Mouse (Mus musculus): ENCODE data around the gene Atg14.
"Not testable (repeated sequence)": the region's sequence is repeated elsewhere in the genome, so short reads cannot be mapped to it uniquely, and the experiment has no call there.

The Atg14 gene

DNA sequence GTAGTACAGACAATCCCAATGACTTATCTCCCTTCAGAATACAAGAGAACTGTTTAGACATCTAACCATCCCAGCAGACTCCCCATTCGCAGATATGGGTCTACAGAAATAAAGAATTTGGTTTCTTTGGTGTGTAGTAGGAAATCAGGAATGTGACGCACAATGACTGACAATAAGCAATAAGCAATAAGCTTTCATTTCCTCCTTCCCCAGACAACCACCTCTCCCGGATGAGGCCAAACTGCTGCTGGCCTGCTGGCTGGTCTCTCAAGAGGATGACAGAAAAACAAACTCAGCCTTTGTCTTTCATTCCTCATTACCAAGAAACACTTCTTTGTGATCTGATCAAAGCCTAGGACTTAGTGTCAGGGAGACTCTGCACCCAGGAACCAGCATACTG is 28.2 kb downstream of the Atg14 start:
- no peak for DNase-seq

DNA sequence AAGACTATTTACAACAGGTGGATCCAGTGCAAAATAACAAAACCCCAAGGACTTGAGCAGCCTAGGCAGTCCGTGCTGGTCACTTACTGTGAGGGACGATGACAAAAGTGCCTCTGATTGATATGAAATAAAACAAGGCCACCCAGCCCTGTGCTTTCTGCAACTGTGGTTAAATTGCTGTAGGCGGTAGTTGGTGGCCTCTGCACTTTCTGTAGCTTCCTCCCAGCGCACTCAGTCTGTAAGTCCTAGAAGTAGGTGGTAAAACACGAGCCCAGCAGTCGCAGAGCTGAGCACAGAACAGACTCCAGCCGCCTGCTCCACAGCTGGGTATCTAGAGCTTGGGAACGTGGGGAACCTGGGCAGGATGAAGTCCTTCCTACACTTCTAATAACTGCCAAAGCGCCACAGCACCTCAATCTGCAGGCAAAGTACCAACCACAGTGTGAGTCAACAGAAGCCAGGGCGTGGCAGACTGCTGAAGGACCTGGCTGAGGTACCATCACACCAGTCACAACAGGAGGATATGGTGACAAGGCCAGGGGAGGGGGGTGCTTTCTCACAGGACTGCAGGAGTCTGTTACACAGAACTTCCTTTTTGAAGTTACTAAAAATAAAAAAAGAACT is 29.0 kb downstream of the Atg14 start:
- no peak for DNase-seq

DNA sequence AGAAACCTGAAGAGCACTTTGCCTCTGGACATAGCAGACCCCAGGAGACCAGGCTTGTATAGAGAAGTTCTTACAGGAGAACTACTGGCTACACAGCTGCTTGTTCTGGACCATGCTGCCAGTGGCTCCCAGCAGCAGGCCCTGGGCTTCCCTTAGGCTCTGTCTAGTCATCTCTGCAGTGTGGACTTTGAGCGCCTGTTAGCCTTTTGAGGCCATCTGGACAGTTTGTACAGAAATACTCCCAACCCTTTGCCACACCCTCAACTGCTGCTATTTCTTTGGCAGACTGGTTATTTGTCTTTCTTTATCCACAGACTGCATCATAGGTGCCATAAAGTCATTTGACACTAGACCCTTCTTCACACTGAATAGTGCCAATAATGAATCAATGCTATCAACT is 35.4 kb downstream of the Atg14 start:
- DNase-seq = no peak

DNA sequence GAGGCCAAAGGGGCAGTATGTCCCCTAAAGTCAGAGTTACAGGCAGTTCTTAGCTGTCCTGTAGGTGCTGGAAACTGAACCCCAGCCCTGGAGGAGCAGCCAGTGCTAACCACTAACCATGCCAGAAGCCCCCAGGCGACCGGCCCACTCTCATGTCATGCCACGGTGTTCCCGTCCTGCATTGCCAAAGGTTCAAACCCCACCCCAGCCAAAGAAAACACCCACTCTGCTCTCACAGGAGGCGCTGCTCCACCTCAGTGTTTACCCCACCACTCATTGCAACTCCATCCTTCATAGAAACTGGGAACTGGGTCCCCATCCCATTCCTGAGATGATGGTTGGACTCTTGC is 36.3 kb downstream of the Atg14 start:
- peak in 1 of 2 experiments; percentile 12 for DNase-seq

DNA sequence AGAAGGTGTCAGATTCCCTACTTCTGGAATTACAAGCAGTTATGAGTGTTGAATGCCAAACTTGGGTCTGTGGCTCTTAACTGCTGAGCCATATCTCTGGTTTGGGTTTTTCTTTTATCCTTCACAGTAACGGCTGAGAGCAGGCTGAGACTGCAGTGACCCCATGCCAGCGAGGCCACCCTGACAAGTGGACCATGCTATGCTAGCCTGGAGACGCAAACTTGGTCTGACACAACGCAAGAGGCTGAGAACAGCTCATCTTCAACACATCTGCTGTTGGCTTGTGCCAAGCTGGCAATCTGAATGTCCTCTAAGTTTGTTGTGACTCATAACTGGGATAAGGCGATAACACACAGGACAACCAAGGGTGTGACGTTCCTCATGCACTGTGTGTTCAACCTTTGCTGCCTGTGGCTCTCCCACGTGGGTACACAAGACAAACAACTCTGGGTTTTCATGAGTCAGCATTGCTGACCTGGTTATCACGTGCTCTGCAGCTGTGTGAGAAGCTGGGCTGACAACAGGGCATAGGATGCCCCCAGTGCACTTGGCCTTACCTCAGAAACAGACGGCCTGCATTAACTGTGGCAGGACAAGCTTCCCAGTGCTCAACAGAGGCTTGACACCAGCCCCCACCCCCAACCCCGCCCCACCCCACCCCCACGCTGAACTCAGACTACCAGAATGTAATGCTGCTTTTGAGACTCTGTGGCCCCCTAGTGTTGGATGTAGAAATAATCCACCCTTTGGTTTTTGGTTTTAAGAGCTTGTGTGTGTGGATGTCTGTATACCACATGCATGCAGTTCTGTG is 36.9 kb downstream of the Atg14 start:
- DNase-seq = peak; percentile 38 to 44

DNA sequence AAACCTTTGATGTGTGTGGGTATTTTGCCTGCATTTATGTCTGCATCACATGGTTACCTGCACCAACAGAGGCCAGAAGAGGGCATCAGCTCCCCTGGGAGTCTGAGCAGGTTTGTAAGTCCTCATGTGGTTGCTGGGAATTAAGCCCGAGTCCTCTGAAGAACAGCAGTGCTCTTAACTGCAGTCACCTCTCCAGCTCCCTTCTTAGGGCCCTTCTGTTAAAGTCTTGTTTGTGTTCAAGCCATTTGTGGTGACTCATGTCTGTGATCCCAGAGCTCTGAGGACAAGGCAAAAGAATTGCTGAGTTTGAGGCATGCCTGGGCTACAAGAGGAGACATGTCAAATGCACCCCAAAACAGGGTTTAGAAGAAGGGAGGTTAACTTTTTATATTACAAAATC is 38.0 kb downstream of the Atg14 start:
- no peak for DNase-seq

DNA sequence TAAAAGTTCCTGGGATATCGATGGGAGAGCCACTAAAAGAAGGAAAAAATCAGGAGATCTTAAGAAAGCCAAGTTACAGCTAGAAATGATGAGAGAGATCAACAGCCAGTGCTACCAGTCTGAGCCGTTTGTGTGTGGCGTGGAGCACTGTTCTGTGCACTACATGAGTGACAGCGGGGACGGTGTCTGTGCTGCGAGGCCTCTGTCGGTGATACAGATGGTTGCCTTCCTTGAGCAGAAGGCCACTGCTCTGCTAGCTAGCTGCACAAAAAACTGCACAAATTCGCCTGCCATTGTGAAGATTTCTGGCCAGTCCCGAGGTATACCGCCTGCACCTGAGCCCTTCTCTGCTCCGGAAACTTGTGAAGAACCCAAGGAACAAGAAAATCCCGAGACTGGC is 40.9 kb downstream of the Atg14 start:
- not testable (repeated sequence) for DNase-seq

DNA sequence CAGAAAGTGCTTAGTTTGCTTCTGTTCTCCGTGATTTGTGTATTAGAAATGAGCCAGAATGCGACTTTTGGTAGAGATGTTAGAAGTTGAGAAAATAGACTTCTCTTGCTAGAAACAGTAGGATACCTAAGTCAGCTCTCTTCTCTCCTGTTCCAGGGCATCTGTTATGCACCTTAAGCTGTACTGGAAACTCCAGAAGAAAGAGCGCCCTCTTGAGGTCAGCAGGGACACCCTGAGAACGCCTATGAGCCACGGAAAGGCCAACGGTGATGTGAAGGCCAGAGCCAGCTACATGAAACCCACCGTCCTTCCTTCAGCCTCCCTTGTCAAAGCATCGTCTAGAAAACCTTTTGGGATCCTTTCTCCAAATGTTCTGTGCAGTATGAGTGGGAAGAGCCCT is 41.4 kb downstream of the Atg14 start:
- DNase-seq = peak; percentile 72 to 73

DNA sequence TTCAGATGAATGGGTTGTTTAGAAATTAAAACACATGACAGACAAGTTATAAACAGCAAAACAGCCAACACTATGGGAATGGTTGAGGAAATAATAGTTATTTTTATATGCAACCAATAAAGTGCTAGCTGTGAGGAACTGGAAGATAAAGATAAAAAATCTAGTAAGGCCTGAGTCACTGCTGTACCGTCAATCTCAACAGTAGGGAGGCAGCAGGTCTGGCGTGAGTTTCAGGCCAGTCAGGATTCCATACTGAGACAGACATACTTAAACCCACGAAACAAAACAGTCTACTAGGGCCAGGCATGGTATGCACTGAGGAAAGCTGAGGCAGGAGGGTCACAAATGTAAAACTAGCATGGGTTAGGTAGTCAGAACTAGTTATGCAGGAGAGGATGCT is 42.2 kb downstream of the Atg14 start:
- DNase-seq = no peak

DNA sequence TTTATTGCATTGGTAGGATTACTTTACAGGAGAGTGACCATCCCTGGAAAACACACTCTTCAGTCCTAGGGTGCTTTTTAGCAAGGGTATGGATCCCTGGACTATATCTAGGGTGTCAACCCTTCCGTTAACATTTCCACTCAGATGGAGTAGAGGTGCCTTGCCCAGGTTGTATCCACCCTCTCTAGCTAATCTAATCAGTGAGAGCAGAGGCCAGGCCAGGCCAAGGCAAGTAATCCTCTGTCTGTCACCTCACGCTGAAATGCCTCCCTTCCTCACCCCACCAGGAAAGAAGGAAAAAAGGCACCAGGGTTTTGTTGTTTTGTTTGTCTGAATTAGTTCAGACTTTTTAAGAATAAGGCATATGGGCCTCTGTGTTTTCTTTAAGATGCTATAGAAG is 42.6 kb downstream of the Atg14 start:
- no peak for DNase-seq

DNA sequence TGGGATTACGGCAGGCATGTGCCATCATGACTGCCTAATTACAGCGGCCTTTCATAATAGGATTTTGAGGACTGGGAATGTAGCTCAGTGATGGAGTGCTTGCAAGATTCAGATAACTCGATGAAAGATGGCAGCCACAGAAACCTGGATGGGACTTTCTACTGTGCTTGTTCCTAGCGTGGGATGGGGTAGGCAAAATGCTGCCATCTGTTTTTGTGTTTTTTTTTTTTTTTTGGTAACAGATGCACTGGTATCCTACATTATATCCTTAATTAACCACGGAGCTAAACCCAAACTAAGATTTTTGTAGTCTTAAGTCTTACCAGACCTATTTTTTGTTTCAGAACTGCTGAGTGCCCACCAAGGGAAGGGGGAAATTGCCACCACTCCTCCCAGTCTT is 44.6 kb downstream of the Atg14 start:
- no peak for DNase-seq

DNA sequence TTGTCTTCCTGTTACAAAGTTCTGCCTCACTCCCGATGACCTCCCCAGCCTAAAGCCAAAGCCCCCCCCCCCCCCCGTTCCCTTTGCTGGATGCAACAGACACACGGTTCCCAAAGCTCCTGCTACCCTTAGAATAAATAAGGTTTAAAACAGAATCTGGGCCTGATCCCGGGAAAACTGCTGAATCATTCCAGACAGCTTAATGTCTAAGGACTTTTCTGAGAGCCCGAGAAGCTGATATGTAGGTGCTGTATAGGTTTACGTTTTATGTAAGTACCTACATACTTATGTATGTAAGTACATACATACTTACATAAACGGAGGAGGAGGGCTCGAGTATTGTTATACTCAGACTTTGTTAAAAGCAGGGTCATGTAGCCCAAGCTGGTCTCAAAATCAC is 45.1 kb downstream of the Atg14 start:
- no peak for DNase-seq

DNA sequence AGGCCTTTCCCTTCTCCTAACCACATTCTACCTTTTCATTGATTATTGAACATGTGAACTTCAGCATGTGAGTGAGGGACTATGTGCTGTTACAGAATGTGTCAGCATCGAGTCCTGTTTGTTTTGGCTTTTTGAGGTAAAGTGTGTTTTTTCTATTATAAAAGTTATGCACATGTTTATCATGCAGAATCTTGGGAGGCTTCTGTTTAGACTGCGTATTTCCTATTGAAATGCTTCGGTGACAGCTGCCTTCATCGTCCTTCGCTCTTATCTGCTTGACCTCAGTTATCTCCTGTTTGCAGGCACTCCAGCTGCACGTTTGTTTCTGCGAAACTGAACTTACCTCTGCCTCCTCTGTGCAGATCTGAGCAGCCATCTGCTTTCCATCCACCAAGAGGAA is 48.1 kb downstream of the Atg14 start:
- no peak for DNase-seq

DNA sequence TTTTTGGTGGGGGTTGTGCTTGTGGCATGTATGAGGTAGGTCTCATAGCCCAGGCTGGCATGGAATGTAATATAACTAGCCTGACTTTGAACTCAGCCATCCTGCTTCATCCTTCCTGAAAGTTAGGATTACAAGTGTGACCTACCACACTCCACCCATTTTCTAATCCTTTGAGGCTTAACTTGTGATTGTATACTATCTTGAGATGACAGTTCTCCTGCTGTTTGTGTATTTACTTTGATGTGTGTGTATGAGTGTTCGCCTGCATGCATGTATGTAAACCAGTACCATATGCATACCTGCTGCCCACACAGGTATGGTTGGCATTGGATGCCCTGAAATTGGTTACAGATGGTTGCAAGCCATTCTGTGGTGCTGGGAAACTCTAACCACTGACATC is 48.8 kb downstream of the Atg14 start:
- no peak for DNase-seq

DNA sequence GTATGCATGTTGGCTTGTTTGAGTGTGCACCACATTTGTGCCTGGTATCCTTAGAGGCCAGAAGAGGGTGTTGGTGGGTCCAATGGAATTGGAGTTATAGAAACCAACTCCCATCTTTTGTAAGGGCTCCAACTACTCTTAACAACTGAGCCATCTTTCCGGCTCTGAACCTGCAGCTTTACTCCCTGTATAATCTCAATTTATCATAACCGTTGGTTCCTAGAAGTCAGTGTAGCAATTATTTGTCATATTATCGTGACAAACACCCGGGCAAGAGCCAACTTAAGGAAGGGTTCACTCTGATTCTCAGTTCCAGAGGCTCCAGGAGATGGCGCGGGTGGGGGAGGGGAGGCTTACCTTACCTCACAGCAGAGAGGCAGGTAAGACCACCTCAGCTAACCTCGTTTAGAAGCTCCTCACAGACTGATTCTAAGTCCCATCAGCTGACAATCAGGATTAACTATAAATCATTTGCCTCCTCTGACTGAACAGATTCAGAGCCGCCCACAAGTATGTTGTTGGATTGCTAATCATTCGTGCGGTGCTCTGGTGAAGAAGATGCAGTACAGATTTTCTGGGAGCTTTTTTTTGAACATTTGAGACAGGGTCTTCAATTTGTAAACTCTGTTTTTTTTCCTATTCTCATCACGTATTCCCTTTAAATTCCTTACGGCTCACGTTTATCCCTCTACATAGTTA is 49.5 kb downstream of the Atg14 start:
- no peak for DNase-seq

DNA sequence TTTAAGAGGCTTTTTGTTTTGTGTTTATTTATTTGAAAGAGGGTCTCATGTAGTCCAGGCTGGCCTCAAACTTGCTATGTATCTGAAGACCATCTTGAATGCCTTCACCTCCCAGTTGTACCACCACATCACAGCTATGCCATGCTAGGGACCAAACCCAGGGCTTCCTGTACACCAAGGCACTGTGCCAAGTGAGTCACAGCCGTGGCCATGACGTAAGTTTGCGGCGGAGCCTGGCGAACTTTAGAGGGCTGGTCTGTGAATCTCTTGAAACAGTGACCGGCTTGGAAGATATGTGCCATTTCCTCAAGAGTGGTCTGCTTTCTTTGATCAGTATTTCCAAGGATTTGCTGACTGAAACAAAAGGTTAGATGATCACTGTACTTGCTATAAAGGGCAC is 51.8 kb downstream of the Atg14 start:
- DNase-seq = no peak

DNA sequence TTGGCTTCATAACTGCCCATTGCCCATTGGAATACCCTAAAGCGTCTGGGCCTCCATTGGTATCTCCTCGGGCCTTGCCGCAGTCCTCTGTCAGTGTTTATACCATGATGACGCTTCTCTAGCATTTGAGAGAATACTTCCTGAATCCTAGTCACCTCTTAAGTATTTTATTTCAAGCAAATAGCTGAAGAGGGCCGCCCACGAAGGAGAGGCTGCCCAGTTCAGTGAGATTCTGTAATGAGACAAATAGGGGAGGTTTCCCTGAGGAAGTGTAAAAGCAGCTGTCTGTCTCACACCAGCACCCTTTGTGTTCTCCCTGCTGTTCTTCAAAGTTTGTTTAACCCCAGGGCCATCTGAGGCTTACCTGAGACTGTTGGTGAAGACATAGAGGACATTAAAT is 53.7 kb downstream of the Atg14 start:
- DNase-seq = no peak

DNA sequence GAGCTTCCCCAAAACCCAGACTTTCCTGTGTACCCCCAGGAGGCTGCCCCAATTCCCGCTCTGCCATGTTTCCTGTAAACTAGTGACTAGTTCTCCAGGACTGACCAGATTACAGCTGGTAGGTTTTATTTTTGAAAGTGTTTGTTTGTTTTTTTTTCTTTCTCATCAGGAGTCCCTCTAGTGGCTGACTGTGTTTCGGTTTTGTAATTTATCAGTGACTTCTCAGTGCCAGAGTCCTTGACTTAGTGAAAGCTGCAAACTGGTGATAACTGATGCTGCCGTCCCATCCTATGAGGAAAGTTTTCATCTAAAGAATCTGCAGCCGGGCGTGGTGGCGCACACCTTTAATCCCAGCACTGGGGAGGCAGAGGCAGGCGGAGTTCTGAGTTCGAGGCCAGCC is 54.8 kb downstream of the Atg14 start:
- DNase-seq = no peak

DNA sequence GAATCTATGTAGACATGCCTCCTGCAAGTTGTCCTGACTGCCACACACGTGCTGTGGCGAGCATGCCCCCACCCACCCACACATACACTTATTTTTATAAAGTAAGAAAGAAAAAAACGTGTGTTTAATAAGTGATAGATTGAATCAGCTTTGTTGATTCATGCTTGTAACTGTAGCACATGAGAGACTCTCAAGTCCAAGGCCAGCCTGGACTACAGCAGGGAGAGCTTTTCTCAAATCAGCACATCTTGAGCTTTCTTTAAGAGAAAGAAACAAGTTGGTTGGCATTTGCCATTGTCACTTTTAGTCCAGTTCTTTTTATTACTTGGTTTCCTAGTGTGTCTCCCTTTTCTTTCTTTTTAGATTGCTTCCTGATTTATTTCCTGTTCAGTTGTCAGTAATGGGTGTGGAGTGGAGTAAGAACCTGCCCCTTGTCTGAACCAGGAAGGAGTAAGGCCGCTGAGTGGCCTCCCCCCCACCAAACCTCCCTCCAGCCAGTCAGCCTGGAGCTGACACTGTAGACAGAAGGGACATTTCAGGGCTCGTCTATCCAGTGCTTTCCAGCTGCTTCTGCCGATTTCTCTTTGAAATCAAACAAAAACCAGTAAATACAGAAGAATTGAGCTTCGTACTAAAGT is 55.5 kb downstream of the Atg14 start:
- no peak for DNase-seq

DNA sequence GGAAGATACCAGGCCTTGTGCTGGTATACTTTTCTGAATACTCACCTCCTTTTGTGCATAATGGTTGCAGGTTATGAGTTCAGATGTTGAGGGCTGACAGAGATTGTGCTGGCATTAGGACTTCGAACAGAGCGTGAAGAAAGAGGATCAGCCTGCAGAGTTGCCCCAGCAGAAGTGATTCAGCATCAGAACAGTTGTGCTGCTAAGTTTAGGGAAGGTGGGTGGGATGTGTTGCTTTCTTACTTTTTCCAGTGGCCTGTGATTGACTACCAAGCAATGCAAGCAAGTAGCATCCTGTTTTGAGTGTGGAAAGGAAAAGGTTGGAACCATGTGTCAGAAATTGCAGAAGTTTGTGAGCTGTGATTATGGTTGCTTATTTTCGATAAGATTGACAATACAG is 56.8 kb downstream of the Atg14 start:
- DNase-seq = no peak

DNA sequence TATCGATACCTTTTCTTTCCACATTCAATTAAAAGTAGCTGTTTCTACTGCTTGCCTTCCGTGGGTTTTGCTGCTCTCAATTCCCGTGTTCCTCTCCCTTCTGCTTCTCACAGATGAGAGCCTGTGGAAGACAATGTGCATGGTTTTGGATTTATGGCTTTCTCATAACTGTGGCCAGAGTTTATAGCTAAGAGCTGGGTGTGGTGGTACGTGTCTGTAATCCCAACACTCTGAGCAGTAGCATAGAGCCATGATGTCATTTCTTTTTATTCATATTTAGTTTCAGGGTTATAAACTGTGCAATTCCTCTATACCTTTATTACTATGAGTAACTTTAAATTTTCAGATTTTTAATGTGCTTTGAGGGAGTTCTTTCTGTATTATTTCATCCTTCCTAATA is 60.2 kb downstream of the Atg14 start:
- no peak for DNase-seq

DNA sequence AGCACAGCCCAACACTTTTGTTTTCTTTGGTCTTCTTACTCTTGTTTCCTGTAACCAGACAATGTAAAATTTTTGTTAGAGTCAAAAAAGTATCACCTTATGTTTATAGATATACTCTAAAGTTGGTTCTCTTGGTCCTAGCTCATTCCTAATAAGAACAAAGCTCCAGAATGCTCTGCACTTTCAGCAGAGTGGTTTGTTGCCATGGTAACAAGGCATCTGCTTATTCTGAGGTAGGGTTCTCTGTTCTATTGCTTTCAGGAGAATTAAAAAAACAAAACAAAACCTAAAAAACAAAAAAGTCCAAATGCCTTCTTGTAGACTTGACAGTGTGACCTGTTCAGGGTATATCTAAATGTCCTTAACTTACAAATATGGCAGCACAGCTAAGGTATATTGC is 62.4 kb downstream of the Atg14 start:
- DNase-seq = no peak

DNA sequence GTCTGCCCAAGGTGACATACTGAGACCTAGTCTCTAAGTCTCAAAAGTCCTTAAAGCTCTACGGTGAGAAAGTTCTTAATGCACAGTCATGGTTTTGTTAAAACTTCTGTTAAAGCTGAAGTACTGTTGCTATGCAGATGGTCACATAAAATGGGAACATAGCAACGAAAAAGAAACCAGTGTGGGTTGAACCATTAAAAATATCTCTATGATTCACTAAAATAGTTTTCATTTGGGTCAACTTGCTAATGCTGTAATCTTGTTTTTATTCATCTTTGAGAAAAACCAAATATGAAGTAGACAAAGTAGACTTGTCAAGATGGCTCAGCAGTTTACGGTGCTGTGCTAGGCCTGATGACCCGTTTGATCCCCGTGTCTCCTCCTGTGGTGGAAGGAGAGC is 63.8 kb downstream of the Atg14 start:
- DNase-seq = no peak

DNA sequence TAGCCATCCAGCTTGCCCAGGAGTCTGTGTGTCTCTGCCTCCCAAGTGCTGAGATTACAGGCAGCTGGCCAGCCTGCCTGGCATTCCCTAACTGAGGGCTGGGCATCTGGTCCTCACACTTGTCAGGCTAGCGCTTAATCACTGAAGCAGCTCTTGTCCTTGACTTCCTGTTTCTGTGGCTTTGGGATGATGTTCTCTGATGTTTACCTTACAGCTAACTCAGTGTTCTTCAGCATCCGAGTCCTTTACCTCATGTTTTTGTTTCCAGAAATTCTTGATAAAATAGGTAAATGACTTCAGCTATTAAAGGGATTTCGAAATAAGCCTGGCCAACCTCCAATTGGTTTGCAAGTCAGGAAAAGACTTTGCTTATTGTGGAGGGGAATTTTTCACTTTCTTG is 66.4 kb downstream of the Atg14 start:
- no peak for DNase-seq
